Mouse (Mus musculus): ENCODE measurements around the gene Ncor1.

Gene Ncor1

GRCm38 (mm10) chr11:62366879-62367278 is 91.5 kb downstream of the Ncor1 start:
- in situ Hi-C loops (cut with MseI, MboI): no loop called here

- in situ Hi-C loops (cut with MseI, MboI): no loop called here
Observed at GRCm38 (mm10) chr11:62355216-62355615, 103.1 kb downstream of the Ncor1 start.

- in situ Hi-C loops (cut with MseI, MboI): no loop called here
Observed at GRCm38 (mm10) chr11:62351948-62352347, 106.4 kb downstream of the Ncor1 start.

GRCm38 (mm10) chr11:62343002-62343401 is 115.3 kb downstream of the Ncor1 start:
- in situ Hi-C loops (cut with MseI, MboI): no loop called here

- in situ Hi-C loops (cut with MseI, MboI): no loop called here
Observed at GRCm38 (mm10) chr11:62332228-62332627, 126.1 kb downstream of the Ncor1 start.

GRCm38 (mm10) chr11:62331141-62331540 is 127.2 kb downstream of the Ncor1 start:
- in situ Hi-C loops (cut with MseI, MboI): no loop called here

- in situ Hi-C loops (cut with MseI, MboI): no loop called here
Observed at GRCm38 (mm10) chr11:62323659-62324058, 134.7 kb downstream of the Ncor1 start.

- in situ Hi-C loops (cut with MseI, MboI): no loop called here
Observed at GRCm38 (mm10) chr11:62320097-62320496, 138.2 kb downstream of the Ncor1 start.

GRCm38 (mm10) chr11:62317746-62318145 is 140.6 kb downstream of the Ncor1 start:
- in situ Hi-C loops (cut with MseI, MboI): no loop called here

GRCm38 (mm10) chr11:62314984-62315383 is 143.4 kb downstream of the Ncor1 start:
- in situ Hi-C loops (cut with MseI, MboI): no loop called here

GRCm38 (mm10) chr11:62309296-62309695 is 149.0 kb downstream of the Ncor1 start:
- in situ Hi-C loops (cut with MseI, MboI): no loop called here

- in situ Hi-C loops (cut with MseI, MboI): no loop called here
Observed at GRCm38 (mm10) chr11:62305866-62306265, 152.5 kb downstream of the Ncor1 start.

- in situ Hi-C loops (cut with MseI, MboI): no loop called here
Observed at GRCm38 (mm10) chr11:62298883-62299282, 159.5 kb downstream of the Ncor1 start.

GRCm38 (mm10) chr11:62294121-62294520 is 164.2 kb downstream of the Ncor1 start:
- in situ Hi-C loops (cut with MseI, MboI): no loop called here

GRCm38 (mm10) chr11:62287700-62288099 is 170.6 kb downstream of the Ncor1 start:
- in situ Hi-C loops (cut with MseI, MboI): no loop called here

GRCm38 (mm10) chr11:62285020-62285419 is 173.3 kb downstream of the Ncor1 start:
- in situ Hi-C loops (cut with MseI, MboI): no loop called here

GRCm38 (mm10) chr11:62284020-62284419 is 174.3 kb downstream of the Ncor1 start:
- in situ Hi-C loops (cut with MseI, MboI): loop anchor here in 1 of 2 experiments (5.0 kb wide), 1 partner anchor 237 kb away; no protein-coding TSS in a partner anchor

GRCm38 (mm10) chr11:62281601-62281997 is 176.7 kb downstream of the Ncor1 start:
- in situ Hi-C loops (cut with MseI, MboI): loop anchor here in 1 of 2 experiments (5.0 kb wide), 1 partner anchor 234 kb away; no protein-coding TSS in a partner anchor

- in situ Hi-C loops (cut with MseI, MboI): loop anchor here in 1 of 2 experiments (5.0 kb wide), 1 partner anchor 234 kb away; no protein-coding TSS in a partner anchor
Observed at GRCm38 (mm10) chr11:62280675-62281600, 177.4 kb downstream of the Ncor1 start, which contains the start of the genes Zswim7 and Ttc19. Zswim7 (minus strand) TSS chr11:62281375. Ttc19 (plus strand) TSS chr11:62281473.

GRCm38 (mm10) chr11:62278027-62278426 is 180.3 kb downstream of the Ncor1 start:
- in situ Hi-C loops (cut with MseI, MboI): loop anchor here (5.0 to 10.0 kb wide), 3 partner anchors 151 to 323 kb away; partner anchors contain the start of gene Specc1 (in 1 of the 2)

- in situ Hi-C loops (cut with MseI, MboI): loop anchor here (5.0 to 10.0 kb wide), 3 partner anchors 150 to 322 kb away; partner anchors contain the start of gene Specc1 (in 1 of the 2)
Observed at GRCm38 (mm10) chr11:62277086-62277485, 181.3 kb downstream of the Ncor1 start.

GRCm38 (mm10) chr11:62270851-62271250 is 187.5 kb downstream of the Ncor1 start:
- in situ Hi-C loops (cut with MseI, MboI): loop anchor here (5.0 to 10.0 kb wide), 2 partner anchors 316 to 319 kb away; partner anchors contain the start of gene Specc1 (in 1 of the 2)

Data from mouse trophoblast stem cell (cell line).